Mouse (Mus musculus): ENCODE data around the gene Nup210l. TPM values are rescaled to one million over a fixed set of nuclear protein-coding genes. Genes with fewer than 3 reads are reported as not detected.
"Not testable (repeated sequence)": the region's sequence is repeated elsewhere in the genome, so short reads cannot be mapped to it uniquely, and the experiment has no call there.

Gene Nup210l
- polyA plus RNA-seq, 1 experiment from 2014 or later: 0.63 TPM

DNA sequence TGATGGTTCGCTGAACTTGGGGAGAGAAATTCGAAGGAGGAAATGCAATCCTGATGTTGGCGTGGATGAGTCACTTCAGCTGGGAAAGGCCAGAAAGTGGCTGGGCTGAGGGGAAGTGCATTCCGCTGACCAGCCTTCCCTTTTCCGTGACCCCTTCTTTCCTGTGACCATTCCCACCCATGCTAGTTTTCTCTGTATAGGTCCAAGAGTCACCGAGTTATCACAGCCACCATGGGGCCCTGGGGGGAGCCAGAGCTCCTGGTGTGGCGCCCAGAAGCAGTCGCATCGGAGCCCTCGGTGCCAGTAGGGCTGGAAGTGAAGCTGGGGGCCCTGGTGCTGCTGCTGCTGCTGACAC is 144.8 kb downstream of the Nup210l start:
- 10% methylated on average over 10 of the region's 10 CpGs for WGBS
- H3K27ac ChIP-seq: peak overlapping the region; percentile 93

DNA sequence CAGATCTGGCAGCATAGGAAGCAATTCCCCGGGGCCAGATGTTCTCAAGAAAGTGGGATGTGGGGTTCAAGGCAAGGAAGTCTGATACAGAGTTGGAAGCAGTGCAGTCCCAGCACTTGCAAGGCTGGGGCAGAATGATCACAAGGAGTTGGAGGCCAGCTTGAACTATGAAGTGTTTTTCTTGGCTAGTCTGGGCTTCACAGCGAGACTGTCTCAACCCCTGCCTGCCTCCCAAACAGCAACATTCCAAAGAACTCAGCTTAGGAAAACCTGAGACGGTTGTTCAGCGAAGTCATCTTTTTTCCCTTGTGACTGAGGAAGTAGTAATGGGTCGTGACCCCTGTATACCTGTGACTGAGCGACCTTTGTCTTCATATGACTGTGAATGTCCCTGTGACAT is 146.9 kb downstream of the Nup210l start:
- Histone ChIP-seq H3K27ac (no peak overlapping the region), H3K27me3 (ENCODE audit: low read depth, poor library complexity, severe bottlenecking) (no peaks in the 10 kb centered on the region), H3K4me1 (peaks cover 36% of the 10 kb centered on the region), H3K9me3 (replicated peaks) (no peaks in the 10 kb centered on the region), H3K4me3 (no peak overlapping the region), H3K36me3 (peaks cover 25% of the 10 kb centered on the region)
- DNase-seq (ENCODE audit: low spot score): no peak
- 88% methylated on average over 6 of the region's 6 CpGs for WGBS

More for the DNA sequence above, 144.8 kb downstream of the Nup210l start:
- H3K4me3 ChIP-seq: peak overlapping the region; percentile 72
- peaks cover 25% of the 10 kb centered on the region for H3K36me3 ChIP-seq
- DNase-seq (ENCODE audit: low spot score): no peak
- no peaks in the 10 kb centered on the region for H3K27me3 ChIP-seq (ENCODE audit: low read depth, poor library complexity, severe bottlenecking)
- peaks cover 26% of the 10 kb centered on the region for H3K4me1 ChIP-seq
- H3K9me3 ChIP-seq (replicated peaks): no peaks in the 10 kb centered on the region

DNA sequence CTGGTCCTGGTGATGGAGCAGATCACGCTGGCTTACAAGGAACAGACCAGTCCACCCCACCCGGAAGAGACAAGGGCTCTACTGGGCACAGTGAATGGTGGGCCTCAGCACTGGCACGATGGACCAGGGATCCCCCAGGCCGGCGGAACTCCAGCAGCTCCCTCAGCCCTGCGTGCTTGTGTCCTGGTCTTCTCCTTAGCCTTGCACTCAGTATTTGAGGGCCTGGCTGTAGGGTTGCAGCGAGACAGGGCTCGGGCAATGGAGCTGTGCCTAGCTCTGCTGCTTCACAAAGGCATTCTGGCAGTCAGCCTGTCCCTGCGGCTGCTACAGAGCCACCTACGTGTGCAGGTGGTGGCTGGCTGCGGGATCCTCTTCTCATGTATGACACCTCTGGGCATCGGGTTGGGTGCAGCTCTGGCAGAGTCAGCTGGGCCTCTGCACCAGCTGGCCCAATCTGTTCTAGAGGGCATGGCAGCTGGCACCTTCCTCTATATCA is 147.8 kb downstream of the Nup210l start:
- not testable (repeated sequence) for H3K27me3 ChIP-seq (ENCODE audit: low read depth, poor library complexity, severe bottlenecking); H3K4me3 ChIP-seq; H3K27ac ChIP-seq; H3K9me3 ChIP-seq (replicated peaks); DNase-seq (ENCODE audit: low spot score)
- peaks cover 34% of the 10 kb centered on the region for H3K36me3 ChIP-seq
- H3K4me1 ChIP-seq: peaks cover 42% of the 10 kb centered on the region
- 94% methylated on average over 11 of the region's 12 CpGs for WGBS

DNA sequence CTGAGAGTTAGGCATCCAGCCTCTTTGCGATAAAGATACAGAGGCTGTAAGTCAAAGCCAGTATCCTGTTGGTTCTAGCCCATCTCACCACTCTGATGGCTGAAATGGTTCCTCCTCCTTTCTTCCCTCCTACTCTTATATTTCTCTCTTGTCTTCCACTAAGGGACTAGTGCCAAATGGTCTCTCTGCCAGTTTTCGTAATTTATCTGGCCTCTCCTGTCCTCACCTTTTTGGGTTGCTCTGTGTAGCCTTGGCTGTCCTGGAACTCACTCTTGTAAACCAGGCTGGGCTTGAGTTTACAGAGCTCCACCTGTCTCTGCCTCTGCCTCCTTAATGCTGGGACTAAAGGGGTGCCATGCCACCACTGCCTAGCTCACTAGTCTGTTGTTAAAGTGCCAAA is 148.7 kb downstream of the Nup210l start:
- H3K27me3 ChIP-seq (ENCODE audit: low read depth, poor library complexity, severe bottlenecking); H3K4me3 ChIP-seq; H3K27ac ChIP-seq; H3K9me3 ChIP-seq (replicated peaks); DNase-seq (ENCODE audit: low spot score): not testable (repeated sequence)
- peaks cover 39% of the 10 kb centered on the region for H3K4me1 ChIP-seq
- WGBS: 97% methylated on average over 2 of the region's 2 CpGs
- H3K36me3 ChIP-seq: peaks cover 43% of the 10 kb centered on the region

DNA sequence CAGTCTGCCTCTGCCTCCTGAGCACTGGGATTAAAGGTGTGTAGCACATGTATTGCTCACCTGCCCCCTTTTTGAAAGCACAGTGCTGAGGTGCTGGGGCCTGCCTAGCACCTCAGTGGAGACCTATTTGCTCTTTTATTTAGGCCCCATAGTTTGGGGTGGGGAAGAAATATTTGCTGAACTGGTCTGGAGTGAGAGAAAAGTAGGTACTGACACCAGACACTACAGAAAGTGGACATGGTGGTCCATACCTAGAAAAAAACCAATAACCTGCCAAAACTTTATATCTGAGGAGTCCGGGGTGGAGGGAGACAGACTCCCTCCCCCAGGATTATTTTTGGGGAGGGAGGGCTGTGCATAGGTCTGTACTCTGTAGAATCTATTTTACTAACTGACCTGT is 149.2 kb downstream of the Nup210l start:
- not testable (repeated sequence) for DNase-seq (ENCODE audit: low spot score); H3K27me3 ChIP-seq (ENCODE audit: low read depth, poor library complexity, severe bottlenecking); H3K27ac ChIP-seq; H3K9me3 ChIP-seq (replicated peaks); H3K4me3 ChIP-seq
- Histone ChIP-seq H3K4me1 (peaks cover 37% of the 10 kb centered on the region), H3K36me3 (peaks cover 48% of the 10 kb centered on the region)
- 79% methylated on average over 1 of the region's 1 CpGs for WGBS

DNA sequence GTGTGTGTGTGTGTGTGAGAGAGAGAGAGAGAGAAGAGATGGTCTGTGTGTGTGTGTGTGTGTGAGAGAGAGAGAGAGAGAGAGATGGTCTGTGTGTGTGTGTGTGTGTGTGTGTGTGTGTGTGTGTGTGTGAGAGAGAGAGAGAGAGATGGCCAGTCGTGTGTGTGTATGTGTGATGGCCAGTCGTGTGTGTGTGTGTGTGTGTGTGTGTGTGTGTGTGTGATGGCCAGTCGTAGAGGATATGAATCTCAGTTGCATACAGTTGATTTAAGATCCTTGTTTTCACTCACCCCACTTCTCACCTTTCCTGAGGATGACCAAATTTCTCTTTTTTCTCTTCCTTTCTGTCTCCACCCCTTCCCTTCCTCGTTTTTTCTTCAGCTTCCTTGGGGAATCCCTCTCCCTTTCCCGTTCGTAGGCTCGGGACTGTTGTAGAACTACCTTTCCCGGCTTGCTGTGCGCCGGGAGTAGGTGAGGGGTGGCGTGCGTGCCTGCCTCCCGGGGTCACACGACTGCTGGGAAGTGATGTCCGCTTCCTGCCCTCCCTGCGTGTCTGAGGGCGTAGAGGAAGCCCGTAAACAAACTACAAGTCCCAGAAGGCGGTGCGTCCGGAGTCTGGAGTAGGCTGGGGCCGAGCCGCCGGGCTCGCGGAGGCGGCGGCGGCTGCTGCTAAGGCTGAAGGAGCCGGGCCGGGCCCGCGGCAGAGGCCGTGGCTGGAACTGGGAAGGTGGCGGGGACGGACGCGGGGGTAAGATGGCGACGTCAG is 149.9 kb downstream of the Nup210l start, which contains the start of gene Crtc2:
Gene Crtc2, plus strand, starts transcription at position 511 of the 766 bp plus-strand sequence.
- Histone ChIP-seq H3K27me3 (ENCODE audit: low read depth, poor library complexity, severe bottlenecking) (no peaks in the 10 kb centered on the region), H3K9me3 (replicated peaks) (no peaks in the 10 kb centered on the region), H3K4me3 (peak within 1 kb of the TSS; percentile 87), H3K4me1 (peaks cover 30% of the 10 kb centered on the region), H3K36me3 (peaks cover 55% of the 10 kb centered on the region), H3K27ac (peak within 1 kb of the TSS; percentile 91)
- WGBS: 2% methylated on average over 40 of the region's 40 CpGs
- DNase-seq (ENCODE audit: low spot score): peak; percentile 93

DNA sequence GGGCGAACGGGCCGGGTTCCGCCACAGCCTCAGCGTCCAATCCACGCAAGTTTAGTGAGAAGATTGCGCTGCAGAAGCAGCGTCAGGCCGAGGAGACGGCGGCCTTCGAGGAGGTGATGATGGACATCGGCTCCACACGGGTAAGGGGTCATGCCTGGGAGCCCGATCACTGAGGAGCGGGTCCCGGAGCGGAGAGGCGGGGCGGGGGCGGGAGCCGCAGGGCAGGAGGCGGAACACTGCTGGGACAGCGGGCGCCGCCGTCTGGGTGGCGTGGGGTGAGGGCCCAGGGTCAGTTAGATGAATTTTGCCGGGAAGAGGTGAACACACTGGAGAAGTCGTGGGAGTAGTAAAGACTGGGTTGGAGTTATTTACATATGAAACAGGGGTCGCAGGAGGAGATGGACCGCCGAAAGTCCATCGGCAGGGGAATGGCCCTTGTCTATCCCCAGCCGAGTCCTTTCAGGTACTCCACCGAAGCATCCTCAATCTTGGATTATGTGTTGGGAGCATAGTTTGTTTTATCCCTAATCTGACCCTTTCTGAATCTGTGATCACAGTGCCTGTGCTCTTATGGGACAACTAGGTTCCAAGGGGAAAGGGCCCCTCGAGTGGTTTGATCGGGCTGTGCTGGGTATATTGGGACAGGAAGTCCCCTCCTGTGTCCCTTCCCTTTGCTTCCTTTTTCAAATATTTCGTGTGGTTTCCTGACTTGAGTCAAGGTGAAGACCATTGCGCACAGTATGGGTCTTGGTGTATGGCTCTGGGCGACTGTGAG is 150.7 kb downstream of the Nup210l start:
- Histone ChIP-seq H3K27ac (peak overlapping the region; percentile 91), H3K4me1 (peaks cover 26% of the 10 kb centered on the region), H3K36me3 (peaks cover 59% of the 10 kb centered on the region), H3K4me3 (peak overlapping the region; percentile 87), H3K9me3 (replicated peaks) (no peaks in the 10 kb centered on the region), H3K27me3 (ENCODE audit: low read depth, poor library complexity, severe bottlenecking) (no peaks in the 10 kb centered on the region)
- 1% methylated on average over 41 of the region's 41 CpGs for WGBS
- peak; percentile 47 for DNase-seq (ENCODE audit: low spot score)

DNA sequence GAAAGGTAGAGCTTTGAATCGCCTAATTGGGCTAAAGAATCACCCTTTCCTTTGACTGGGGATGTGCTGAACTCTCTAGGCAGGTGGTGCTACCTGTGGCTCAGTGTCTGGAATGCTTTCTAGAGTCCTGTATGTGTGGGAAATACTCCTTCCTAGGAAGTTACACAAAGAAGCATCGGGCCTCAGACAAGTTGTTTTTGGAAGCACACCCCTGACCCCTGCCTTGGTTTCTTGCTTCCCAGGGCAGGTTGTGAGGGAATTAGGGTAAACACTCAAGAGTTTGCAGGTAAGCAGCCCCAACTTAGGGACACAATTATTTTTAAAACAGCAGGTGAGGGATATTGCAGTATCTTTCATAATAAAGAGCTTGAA is 151.2 kb downstream of the Nup210l start:
- Histone ChIP-seq H3K4me3 (peak overlapping the region; percentile 87), H3K27me3 (ENCODE audit: low read depth, poor library complexity, severe bottlenecking) (no peaks in the 10 kb centered on the region), H3K9me3 (replicated peaks) (no peaks in the 10 kb centered on the region), H3K27ac (peak overlapping the region; percentile 91), H3K36me3 (peaks cover 60% of the 10 kb centered on the region), H3K4me1 (peaks cover 26% of the 10 kb centered on the region)
- DNase-seq (ENCODE audit: low spot score): no peak
- WGBS: 19% methylated on average over 2 of the region's 2 CpGs

DNA sequence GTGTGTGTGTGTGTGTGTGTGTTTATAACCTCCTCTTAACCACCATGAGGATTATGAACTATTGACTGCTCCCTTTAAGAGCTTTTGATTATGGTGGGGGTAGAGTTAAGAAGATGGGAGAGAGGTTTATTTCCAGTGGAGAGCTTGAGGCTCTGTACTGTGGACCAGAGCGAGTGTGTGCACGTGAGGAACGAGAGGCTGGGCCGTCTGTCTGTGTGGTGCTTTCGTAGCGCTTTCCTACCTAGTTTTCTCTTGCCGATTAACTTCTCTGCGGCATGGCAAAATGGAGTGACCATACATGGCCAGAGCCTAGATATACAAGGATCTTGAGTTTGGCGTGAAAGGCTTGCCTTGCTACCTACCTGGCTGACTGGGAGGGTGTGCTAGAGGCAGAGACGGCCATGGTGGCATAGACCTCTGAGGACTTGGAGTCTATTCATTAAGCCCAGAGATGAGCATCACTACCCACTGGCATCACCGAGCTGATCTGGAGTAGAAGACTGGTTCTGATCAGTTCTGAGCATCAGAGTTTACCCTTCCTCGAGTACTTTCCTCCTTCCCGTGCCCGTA is 151.9 kb downstream of the Nup210l start:
- 94% methylated on average over 14 of the region's 14 CpGs for WGBS
- DNase-seq (ENCODE audit: low spot score): no peak
- H3K4me3 ChIP-seq: peak overlapping the region; percentile 87
- no peaks in the 10 kb centered on the region for H3K27me3 ChIP-seq (ENCODE audit: low read depth, poor library complexity, severe bottlenecking)
- peaks cover 60% of the 10 kb centered on the region for H3K36me3 ChIP-seq
- H3K9me3 ChIP-seq (replicated peaks): no peaks in the 10 kb centered on the region
- peaks cover 26% of the 10 kb centered on the region for H3K4me1 ChIP-seq
- no peak overlapping the region for H3K27ac ChIP-seq

DNA sequence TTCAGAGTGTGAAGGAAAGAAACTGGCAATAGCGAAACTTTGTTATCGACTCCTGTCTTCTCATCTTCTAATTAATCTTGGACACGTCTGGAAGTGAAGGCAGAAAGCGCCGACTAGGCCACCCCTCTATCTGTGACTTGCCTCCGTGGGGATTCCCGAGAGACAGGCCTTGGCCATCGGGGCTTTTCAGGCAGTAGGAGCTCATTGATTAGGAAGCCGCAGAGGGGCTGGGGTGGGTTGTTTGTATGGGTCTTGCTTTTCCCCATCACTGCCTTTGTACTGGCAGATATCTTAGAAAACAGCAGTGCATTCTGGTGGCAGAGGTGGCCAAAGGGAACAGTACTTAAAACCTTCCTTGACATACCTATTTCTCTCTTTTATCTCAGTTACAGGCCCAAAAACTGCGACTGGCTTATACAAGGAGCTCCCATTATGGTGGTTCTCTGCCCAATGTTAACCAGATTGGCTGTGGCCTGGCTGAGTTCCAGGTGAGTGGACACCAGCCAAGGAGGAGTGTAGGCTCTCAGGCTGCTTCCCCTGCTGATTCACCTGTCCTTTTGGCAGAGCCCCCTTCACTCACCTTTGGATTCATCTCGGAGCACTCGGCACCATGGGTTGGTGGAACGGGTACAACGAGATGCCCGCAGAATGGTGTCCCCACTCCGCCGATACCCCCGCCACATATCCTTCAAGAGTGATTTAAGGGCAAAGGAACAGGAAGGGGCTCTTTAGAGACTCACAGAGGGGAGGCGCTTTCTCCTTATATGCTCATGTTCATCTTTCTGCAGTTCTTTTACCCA is 153.0 kb downstream of the Nup210l start:
- no peak for DNase-seq (ENCODE audit: low spot score)
- H3K9me3 ChIP-seq (replicated peaks): no peaks in the 10 kb centered on the region
- H3K27ac ChIP-seq: no peak overlapping the region
- no peaks in the 10 kb centered on the region for H3K27me3 ChIP-seq (ENCODE audit: low read depth, poor library complexity, severe bottlenecking)
- peaks cover 26% of the 10 kb centered on the region for H3K4me1 ChIP-seq
- H3K4me3 ChIP-seq: no peak overlapping the region; the same call in 1 of the 2 replicates
- peaks cover 61% of the 10 kb centered on the region for H3K36me3 ChIP-seq
- 94% methylated on average over 19 of the region's 19 CpGs for WGBS

DNA sequence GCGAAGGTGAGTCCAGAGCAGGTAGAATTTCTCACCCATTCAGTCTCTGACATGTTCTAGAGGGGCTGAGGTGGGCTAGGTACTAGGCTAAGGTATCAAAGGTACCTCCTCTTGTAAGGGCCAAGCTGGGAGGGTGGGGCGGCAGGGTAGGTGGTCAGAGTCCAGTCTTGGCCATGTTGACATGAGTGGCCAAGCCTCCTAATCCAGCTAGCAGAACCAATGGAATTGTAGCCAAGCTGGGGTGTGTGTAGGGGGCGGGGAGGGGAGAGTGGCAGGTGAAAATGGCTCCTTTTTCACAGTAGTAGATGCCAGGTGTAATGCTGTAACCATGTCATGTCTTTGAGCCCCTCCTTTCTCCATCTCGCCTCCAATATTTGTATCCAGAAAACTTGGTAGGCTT is 154.6 kb downstream of the Nup210l start:
- WGBS: 91% methylated on average over 4 of the region's 4 CpGs
- no peaks in the 10 kb centered on the region for H3K27me3 ChIP-seq (ENCODE audit: low read depth, poor library complexity, severe bottlenecking)
- H3K36me3 ChIP-seq: peaks cover 77% of the 10 kb centered on the region
- H3K4me1 ChIP-seq: peaks cover 25% of the 10 kb centered on the region
- no peak overlapping the region for H3K4me3 ChIP-seq
- no peak for DNase-seq (ENCODE audit: low spot score)
- H3K9me3 ChIP-seq (replicated peaks): no peaks in the 10 kb centered on the region
- no peak overlapping the region for H3K27ac ChIP-seq

All from limb, embryonic 10.5 days (tissue).